Mouse (Mus musculus): ENCODE measurements around the gene Rhox2e. TPM values are rescaled to one million over a fixed set of nuclear protein-coding genes. Genes with fewer than 3 reads are reported as not detected.
"Not testable (repeated sequence)": the region's sequence is repeated elsewhere in the genome, so short reads cannot be mapped to it uniquely, and the experiment has no call there.

Rhox2e gene
- polyA plus RNA-seq (2015; fragmentation: Nextera tagmentation; extraction: Ambion mirVana) = not detected in 2 replicates

- not testable (repeated sequence) for ATAC-seq
Observed at GRCm38 (mm10) chrX:37530152-37530551, at the start of gene Rhox2e. Gene Rhox2e (plus strand): TSS chrX:37530452.

GRCm38 (mm10) chrX:37514059-37514458, 16.2 kb upstream of the Rhox2e start, which contains the start of gene Rhox4d:
Gene Rhox4d (plus strand): TSS chrX:37514359.
- 90% methylated on average over 14 of the region's 18 CpGs for WGBS

More at GRCm38 (mm10) chrX:37530152-37530551, at the start of gene Rhox2e:
- H3K4me1 ChIP-seq (ENCODE audit: insufficient read depth, low read depth, low read length); H3K9ac ChIP-seq (replicated peaks; ENCODE audit: low read depth); H3K36me3 ChIP-seq (ENCODE audit: insufficient read depth, low read length); H3K4me2 ChIP-seq (replicated peaks; ENCODE audit: low read depth, low read length); DNase-seq (ENCODE audit: low spot score); H3K4me3 ChIP-seq (ENCODE audit: low read depth, low read length); H3K9me3 ChIP-seq (ENCODE audit: low read length); H3K27me3 ChIP-seq (replicated peaks; ENCODE audit: insufficient read depth, low read length); H3K27ac ChIP-seq (ENCODE audit: low read length): not testable (repeated sequence)
- 73% methylated on average over 2 of the region's 8 CpGs for WGBS

GRCm38 (mm10) chrX:37541719-37542118, 11.5 kb downstream of the Rhox2e start, which contains the start of gene Rhox3e:
Gene Rhox3e (plus strand): TSS chrX:37542019.
- not testable (repeated sequence) for H3K36me3 ChIP-seq (ENCODE audit: insufficient read depth, low read length); H3K27ac ChIP-seq (ENCODE audit: low read length); DNase-seq (ENCODE audit: low spot score); H3K4me2 ChIP-seq (replicated peaks; ENCODE audit: low read depth, low read length); ATAC-seq; H3K27me3 ChIP-seq (replicated peaks; ENCODE audit: insufficient read depth, low read length); H3K9ac ChIP-seq (replicated peaks; ENCODE audit: low read depth); H3K4me3 ChIP-seq (ENCODE audit: low read depth, low read length); H3K4me1 ChIP-seq (ENCODE audit: insufficient read depth, low read depth, low read length); H3K9me3 ChIP-seq (ENCODE audit: low read length)
- no CpG with 5 or more reads among the region's 4 CpGs for WGBS

More at GRCm38 (mm10) chrX:37514059-37514458, 16.2 kb upstream of the Rhox2e start, which contains the start of gene Rhox4d:
- not testable (repeated sequence) for H3K27me3 ChIP-seq (replicated peaks; ENCODE audit: insufficient read depth, low read length); H3K36me3 ChIP-seq (ENCODE audit: insufficient read depth, low read length); H3K4me2 ChIP-seq (replicated peaks; ENCODE audit: low read depth, low read length); H3K9ac ChIP-seq (replicated peaks; ENCODE audit: low read depth); H3K9me3 ChIP-seq (ENCODE audit: low read length); H3K4me3 ChIP-seq (ENCODE audit: low read depth, low read length); DNase-seq (ENCODE audit: low spot score); H3K4me1 ChIP-seq (ENCODE audit: insufficient read depth, low read depth, low read length); ATAC-seq; H3K27ac ChIP-seq (ENCODE audit: low read length)

- H3K27me3 ChIP-seq (replicated peaks; ENCODE audit: insufficient read depth, low read length); H3K27ac ChIP-seq (ENCODE audit: low read length); H3K9me3 ChIP-seq (ENCODE audit: low read length); H3K9ac ChIP-seq (replicated peaks; ENCODE audit: low read depth); H3K4me3 ChIP-seq (ENCODE audit: low read depth, low read length); H3K4me2 ChIP-seq (replicated peaks; ENCODE audit: low read depth, low read length); ATAC-seq; DNase-seq (ENCODE audit: low spot score); H3K36me3 ChIP-seq (ENCODE audit: insufficient read depth, low read length); H3K4me1 ChIP-seq (ENCODE audit: insufficient read depth, low read depth, low read length): not testable (repeated sequence)
- WGBS = 100% methylated on average over 5 of the region's 18 CpGs
Observed at GRCm38 (mm10) chrX:37557112-37557511, 26.9 kb downstream of the Rhox2e start, which contains the start of gene Rhox4e. Gene Rhox4e (plus strand): TSS chrX:37557412.

- WGBS = 91% methylated on average over 6 of the region's 8 CpGs
- not testable (repeated sequence) for DNase-seq (ENCODE audit: low spot score); H3K27me3 ChIP-seq (replicated peaks; ENCODE audit: insufficient read depth, low read length); ATAC-seq; H3K4me1 ChIP-seq (ENCODE audit: insufficient read depth, low read depth, low read length); H3K9ac ChIP-seq (replicated peaks; ENCODE audit: low read depth); H3K4me2 ChIP-seq (replicated peaks; ENCODE audit: low read depth, low read length); H3K4me3 ChIP-seq (ENCODE audit: low read depth, low read length); H3K27ac ChIP-seq (ENCODE audit: low read length); H3K9me3 ChIP-seq (ENCODE audit: low read length); H3K36me3 ChIP-seq (ENCODE audit: insufficient read depth, low read length)
Observed at GRCm38 (mm10) chrX:37571105-37571504, 40.9 kb downstream of the Rhox2e start, which contains the start of gene Rhox2f. Gene Rhox2f (plus strand): TSS chrX:37571405.

- 47% methylated on average over 2 of the region's 2 CpGs for WGBS
- H3K4me2 ChIP-seq (replicated peaks; ENCODE audit: low read depth, low read length); ATAC-seq; H3K4me3 ChIP-seq (ENCODE audit: low read depth, low read length); H3K36me3 ChIP-seq (ENCODE audit: insufficient read depth, low read length); H3K9me3 ChIP-seq (ENCODE audit: low read length); H3K27ac ChIP-seq (ENCODE audit: low read length); H3K4me1 ChIP-seq (ENCODE audit: insufficient read depth, low read depth, low read length); DNase-seq (ENCODE audit: low spot score); H3K9ac ChIP-seq (replicated peaks; ENCODE audit: low read depth); H3K27me3 ChIP-seq (replicated peaks; ENCODE audit: insufficient read depth, low read length): not testable (repeated sequence)
Observed at GRCm38 (mm10) chrX:37572638-37573037, 42.4 kb downstream of the Rhox2e start.

- not testable (repeated sequence) for ATAC-seq; H3K4me1 ChIP-seq (ENCODE audit: insufficient read depth, low read depth, low read length); H3K9ac ChIP-seq (replicated peaks; ENCODE audit: low read depth); H3K36me3 ChIP-seq (ENCODE audit: insufficient read depth, low read length); H3K4me3 ChIP-seq (ENCODE audit: low read depth, low read length); H3K27ac ChIP-seq (ENCODE audit: low read length); DNase-seq (ENCODE audit: low spot score); H3K27me3 ChIP-seq (replicated peaks; ENCODE audit: insufficient read depth, low read length); H3K9me3 ChIP-seq (ENCODE audit: low read length); H3K4me2 ChIP-seq (replicated peaks; ENCODE audit: low read depth, low read length)
Observed at GRCm38 (mm10) chrX:37580692-37581091, 50.4 kb downstream of the Rhox2e start, which contains the start of gene Rhox3f. Gene Rhox3f (plus strand): TSS chrX:37580992.

Other genes with a start within 250 kb of the Rhox2e start
- not detected in 2 replicates for gene Rhox3a2, start 150.4 kb upstream of the Rhox2e start, polyA plus RNA-seq (2015; fragmentation: Nextera tagmentation; extraction: Ambion mirVana)
- gene Rhox4a2, start 139.6 kb upstream of the Rhox2e start, polyA plus RNA-seq (2015; fragmentation: Nextera tagmentation; extraction: Ambion mirVana) = not detected in 2 replicates
- not detected in 2 replicates for gene Rhox2b, start 118.4 kb upstream of the Rhox2e start, polyA plus RNA-seq (2015; fragmentation: Nextera tagmentation; extraction: Ambion mirVana)
- not detected in 2 replicates for gene Rhox4b, start 98.0 kb upstream of the Rhox2e start, polyA plus RNA-seq (2015; fragmentation: Nextera tagmentation; extraction: Ambion mirVana)
- not detected in 2 replicates for gene Rhox2c, start 76.8 kb upstream of the Rhox2e start, polyA plus RNA-seq (2015; fragmentation: Nextera tagmentation; extraction: Ambion mirVana)
- not detected in 2 replicates for gene Rhox3c, start 71.9 kb upstream of the Rhox2e start, polyA plus RNA-seq (2015; fragmentation: Nextera tagmentation; extraction: Ambion mirVana)
- gene Rhox4c, start 50.1 kb upstream of the Rhox2e start, polyA plus RNA-seq (2015; fragmentation: Nextera tagmentation; extraction: Ambion mirVana) = not detected in 2 replicates
- not detected in 2 replicates for gene Rhox2d, start 37.0 kb upstream of the Rhox2e start, polyA plus RNA-seq (2015; fragmentation: Nextera tagmentation; extraction: Ambion mirVana)
- not detected in 2 replicates for gene Rhox4d, start 16.1 kb upstream of the Rhox2e start, polyA plus RNA-seq (2015; fragmentation: Nextera tagmentation; extraction: Ambion mirVana)
- not detected in 2 replicates for gene Rhox3e, start 11.6 kb downstream of the Rhox2e start, polyA plus RNA-seq (2015; fragmentation: Nextera tagmentation; extraction: Ambion mirVana)
- not detected in 2 replicates for gene Rhox4e, start 27.0 kb downstream of the Rhox2e start, polyA plus RNA-seq (2015; fragmentation: Nextera tagmentation; extraction: Ambion mirVana)
- gene Rhox2f, start 41.0 kb downstream of the Rhox2e start, polyA plus RNA-seq (2015; fragmentation: Nextera tagmentation; extraction: Ambion mirVana) = not detected in 2 replicates
- not detected in 2 replicates for gene Rhox3f, start 50.5 kb downstream of the Rhox2e start, polyA plus RNA-seq (2015; fragmentation: Nextera tagmentation; extraction: Ambion mirVana)
- gene Rhox4f, start 77.3 kb downstream of the Rhox2e start, polyA plus RNA-seq (2015; fragmentation: Nextera tagmentation; extraction: Ambion mirVana) = not detected in 2 replicates
- not detected in 2 replicates for gene Rhox3g, start 98.2 kb downstream of the Rhox2e start, polyA plus RNA-seq (2015; fragmentation: Nextera tagmentation; extraction: Ambion mirVana)
- gene Rhox2g, start 113.0 kb downstream of the Rhox2e start, polyA plus RNA-seq (2015; fragmentation: Nextera tagmentation; extraction: Ambion mirVana) = not detected in 2 replicates
- gene Rhox4g, start 120.9 kb downstream of the Rhox2e start, polyA plus RNA-seq (2015; fragmentation: Nextera tagmentation; extraction: Ambion mirVana) = not detected in 2 replicates
- not detected in 2 replicates for gene Rhox3h, start 138.3 kb downstream of the Rhox2e start, polyA plus RNA-seq (2015; fragmentation: Nextera tagmentation; extraction: Ambion mirVana)
- gene Rhox2h, start 142.8 kb downstream of the Rhox2e start, polyA plus RNA-seq (2015; fragmentation: Nextera tagmentation; extraction: Ambion mirVana) = not detected in 2 replicates